ENCODE assay signal across 8 mouse cellular contexts in the genomic region with DNA sequence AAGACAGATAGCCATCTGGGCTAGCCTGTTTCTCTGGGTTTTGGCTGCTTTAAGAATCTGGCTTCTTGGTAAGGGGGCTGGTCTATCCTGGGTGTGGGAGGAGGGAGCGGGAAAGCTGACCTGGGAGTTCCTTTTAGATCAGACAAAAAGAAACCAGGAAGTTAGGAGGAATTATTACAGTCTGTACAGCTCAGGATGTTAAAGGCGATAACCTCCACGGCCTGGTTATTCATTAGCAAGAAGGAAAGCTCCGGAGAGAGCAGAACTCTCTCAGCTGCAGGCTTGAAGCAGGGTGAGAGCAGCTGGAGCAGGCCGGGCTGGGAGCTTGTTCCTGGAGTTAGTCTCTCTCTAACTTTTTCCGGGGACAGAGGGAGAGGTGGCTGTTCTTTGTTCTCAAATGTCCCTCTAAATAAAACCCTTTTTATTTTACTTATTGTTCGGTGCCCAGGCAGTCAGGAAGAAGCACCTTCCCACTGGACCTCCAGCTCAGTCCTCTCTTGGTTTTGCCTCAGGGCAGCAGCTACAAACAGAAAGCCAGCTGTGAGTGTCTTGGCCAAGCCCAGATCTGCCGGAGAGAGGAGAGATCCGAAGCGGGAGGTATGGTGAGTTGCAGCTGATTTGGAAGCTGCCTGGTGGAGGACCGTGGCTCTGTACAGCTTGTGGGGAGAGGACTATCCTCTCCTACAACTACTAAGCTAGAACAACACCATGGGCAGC. TPM values are rescaled to one million over a fixed set of nuclear protein-coding genes. Genes with fewer than 3 reads are reported as not detected.
DNase-seq lines count a peak whose midpoint lies in the region; ATAC-seq and TF ChIP-seq lines count a peak whose summit lies in the region.

A gene (plus strand): TSS at position 103 of the 717 bp plus-strand sequence.

- no peaks in the 10 kb centered on the region for H3K36me3 ChIP-seq in heart, embryonic 11.5 days (ENCODE audit: control insufficient read depth, insufficient read depth, low read length)
- no peaks in the 10 kb centered on the region for H3K36me3 ChIP-seq in kidney, postnatal 0 days (ENCODE audit: insufficient read depth, low read length)

- H3K4me2 ChIP-seq in heart, embryonic 11.5 days, result peak within 1 kb of the TSS; percentile 55
- H3K4me2 ChIP-seq in kidney, postnatal 0 days (ENCODE audit: low read length), result peak within 1 kb of the TSS; percentile 50

- TF ChIP-seq CTCF in kidney, postnatal 0 days (IDR thresholded peaks at IDR 0.05; ENCODE audit: low read depth), result no peak

- peak within 1 kb of the TSS; percentile 60 for H3K27ac ChIP-seq in heart, embryonic 11.5 days (ENCODE audit: low read depth, low read length)
- peak within 1 kb of the TSS; percentile 89 for H3K27ac ChIP-seq in kidney, postnatal 0 days

- peak within 1 kb of the TSS; percentile 70 for H3K9ac ChIP-seq in heart, embryonic 11.5 days (ENCODE audit: low read depth, low read length)
- peak within 1 kb of the TSS; percentile 67 for H3K9ac ChIP-seq in kidney, postnatal 0 days (ENCODE audit: low read depth, low read length)

- ATAC-seq in heart, embryonic 11.5 days (replicated peaks; ENCODE audit: insufficient number of reproducible peaks, low FRiP score, low TSS enrichment), result peak; percentile 69; the same call in 1 of the 2 replicates
- ATAC-seq in kidney, postnatal 0 days (replicated peaks; ENCODE audit: low FRiP score, low read depth), result peak; percentile 89
- ATAC-seq in erythroid progenitor cell, adult 5-6 weeks (replicated peaks; ENCODE audit: low FRiP score, poor library complexity, severe bottlenecking), result no peak

- H3K4me3 ChIP-seq in heart, embryonic 11.5 days (ENCODE audit: low read depth, low read length), result peak within 1 kb of the TSS; percentile 39
- H3K4me3 ChIP-seq in kidney, postnatal 0 days (replicated peaks; ENCODE audit: low read depth, low read length), result peak within 1 kb of the TSS; percentile 32

- peak; percentile 83 for DNase-seq in 3T3-L1 (ENCODE audit: low read depth, low spot score)
- peak; percentile 51 for DNase-seq in adrenal gland, postnatal 10 days
- DNase-seq in kidney, postnatal 0 days (ENCODE audit: low spot score), result peak; percentile 90
- peak; percentile 32 for DNase-seq in lung, postnatal 25 days (ENCODE audit: low spot score)
- peak; percentile 80 for DNase-seq in yolk sac, embryonic 10.5 days (ENCODE audit: low spot score)
- DNase-seq in layer of hippocampus, postnatal 36 days, result no peak

- H3K4me1 ChIP-seq in heart, embryonic 11.5 days (ENCODE audit: control insufficient read depth, insufficient read depth, low read length), result no peaks in the 10 kb centered on the region
- H3K4me1 ChIP-seq in kidney, postnatal 0 days (replicated peaks; ENCODE audit: insufficient read depth, low read length), result no peaks in the 10 kb centered on the region

- 29% methylated on average over 11 of the region's 11 CpGs for WGBS in heart, embryonic 11.5 days (ENCODE audit: insufficient replicate concordance)
- 2% methylated on average over 11 of the region's 11 CpGs for WGBS in kidney, postnatal 0 days

- no peaks in the 10 kb centered on the region for H3K27me3 ChIP-seq in heart, embryonic 11.5 days (ENCODE audit: control insufficient read depth, insufficient read depth, low read length)
- H3K27me3 ChIP-seq in kidney, postnatal 0 days (ENCODE audit: insufficient read depth, low read length), result no peaks in the 10 kb centered on the region

- no peaks in the 10 kb centered on the region for H3K9me3 ChIP-seq in heart, embryonic 11.5 days (replicated peaks; ENCODE audit: control insufficient read depth, low read length)
- H3K9me3 ChIP-seq in kidney, postnatal 0 days (replicated peaks; ENCODE audit: low read length), result no peaks in the 10 kb centered on the region

RNA-seq across cellular contexts. Expression of the gene that starts here (rescaled TPM):
- total RNA-seq in adrenal gland, postnatal 10 days (2021), result 10 to 100 TPM in 1 of 2 experiments, 1 to 10 TPM in 1; 6.6 to 10.5 TPM
- polyA plus RNA-seq in heart, embryonic 11.5 days (2014; fragmentation: Nextera tagmentation; extraction: Ambion mirVana), result 5.9 and 6.8 TPM in 2 replicates
- polyA plus RNA-seq in kidney, postnatal 0 days (2015; fragmentation: Nextera tagmentation; extraction: Ambion mirVana), result 20.5 and 21.3 TPM in 2 replicates
- under 1 TPM; 0.20 to 0.30 TPM for total RNA-seq in layer of hippocampus, postnatal 36 days (2021)
- total RNA-seq in erythroid progenitor cell, adult 5-6 weeks (2015; ENCODE audit: low replicate concordance), result 2.9 TPM in 1 of 2 replicates, not detected in the other
- total RNA-seq in erythroid progenitor cell, adult 5-6 weeks (2017; ENCODE audit: low replicate concordance), result not detected in 2 replicates

Comparison
In these comparisons a context has a peak if more than half of its experiments do, and no peak if none do; other contexts are left out.
1. DNase-seq: peak in 3T3-L1 (single experiment), adrenal gland, postnatal 10 days (single experiment), kidney, postnatal 0 days (single experiment), lung, postnatal 25 days (single experiment) and yolk sac, embryonic 10.5 days (single experiment); none in layer of hippocampus, postnatal 36 days (0 of 2).